Mouse (Mus musculus) testis, adult 2 months (tissue): ENCODE results near the gene Sirt5.

ENCODE experiments used
- CTCF ChIP-seq: fragments of 200-500 bp; IDR thresholded peaks from 2 replicates; pipeline ENCODE4 v1.5.1; 2012; ENCODE audit warnings: low read depth, mild to moderate bottlenecking, inconsistent platforms, low read length, moderate library complexity; ENCODE audit not compliant: control insufficient read depth, insufficient read depth, insufficient replicate concordance
- POLR2A ChIP-seq: fragments of 200-500 bp; IDR thresholded peaks from 2 replicates; pipeline ENCODE4 v1.6.1; 2012; ENCODE audit warnings: low read depth, mild to moderate bottlenecking, inconsistent platforms, low read length, moderate library complexity; ENCODE audit not compliant: control insufficient read depth

DNA sequence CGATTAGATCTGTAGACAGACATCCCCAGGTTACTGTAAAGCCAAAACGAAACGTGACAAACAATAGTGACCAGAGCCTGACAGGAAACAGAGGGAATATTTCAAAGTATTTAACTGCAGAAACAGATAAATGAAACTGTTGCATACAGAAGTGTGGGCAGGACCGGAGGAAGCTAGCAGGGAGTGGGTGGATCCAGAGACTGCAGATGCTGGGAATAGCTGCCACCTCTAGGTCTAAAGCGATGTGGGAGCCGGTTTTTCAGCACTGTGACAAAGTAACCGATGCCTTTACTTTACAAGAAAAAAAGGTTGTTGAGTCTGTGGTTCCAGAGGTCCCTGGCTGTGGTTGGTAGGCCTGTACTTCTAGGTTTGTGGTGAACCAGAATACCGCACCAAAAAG lies 27.3 kb upstream of the Sirt5 start:
- TF ChIP-seq CTCF, result no peak
- TF ChIP-seq POLR2A, result no peak
